Mouse (Mus musculus) forebrain, embryonic 10.5 days (tissue): ENCODE measurements at regions not wholly inside any gene's neighbourhood (a gene's known extent, or its start where the extent isn't known, plus 50 kb on each side); places are given as distances from the start of the nearest gene placed in this dataset.
A peak's percentile ranks its signal among the peaks of the same experiment; 100 is the strongest.

ENCODE experiments used
- DNase-seq: peaks from one replicate; pipeline ENCODE4 v3.0.0-alpha.2; 2017; ENCODE audit warnings: low spot score; ENCODE audit errors: extremely low spot score
- H3K27ac ChIP-seq: fragments of 300-500 bp; sonication (generic); 2 replicates; pipeline ENCODE4 v1.5.1; 2016; ENCODE audit warnings: mild to moderate bottlenecking
- H3K27me3 ChIP-seq: fragments of 300-500 bp; sonication (generic); 2 replicates; pipeline ENCODE4 v1.6.1; 2016; ENCODE audit warnings: mild to moderate bottlenecking; ENCODE audit not compliant: poor library complexity, severe bottlenecking
- H3K36me3 ChIP-seq: fragments of 300-500 bp; sonication (generic); replicated peaks from 2 replicates; pipeline ENCODE4 v1.6.1; 2016; ENCODE audit warnings: mild to moderate bottlenecking, moderate library complexity
- H3K4me1 ChIP-seq: fragments of 300-500 bp; sonication (generic); 2 replicates; pipeline ENCODE4 v1.6.1; 2016
- H3K4me3 ChIP-seq: fragments of 300-500 bp; sonication (generic); 2 replicates; pipeline ENCODE4 v1.5.1; 2016; ENCODE audit warnings: mild to moderate bottlenecking, moderate library complexity
- H3K9me3 ChIP-seq: fragments of 300-500 bp; sonication (generic); 2 replicates; pipeline ENCODE4 v1.6.1; 2016; ENCODE audit warnings: mild to moderate bottlenecking, moderate library complexity
- WGBS: fragments of 180-500 bp; shearing (Covaris S2); methylation state at CpG from one replicate; pipeline ENCODE4 v1.1.7; 2016; 5-methylcytosine and 5-hydroxymethylcytosine counted together

DNA sequence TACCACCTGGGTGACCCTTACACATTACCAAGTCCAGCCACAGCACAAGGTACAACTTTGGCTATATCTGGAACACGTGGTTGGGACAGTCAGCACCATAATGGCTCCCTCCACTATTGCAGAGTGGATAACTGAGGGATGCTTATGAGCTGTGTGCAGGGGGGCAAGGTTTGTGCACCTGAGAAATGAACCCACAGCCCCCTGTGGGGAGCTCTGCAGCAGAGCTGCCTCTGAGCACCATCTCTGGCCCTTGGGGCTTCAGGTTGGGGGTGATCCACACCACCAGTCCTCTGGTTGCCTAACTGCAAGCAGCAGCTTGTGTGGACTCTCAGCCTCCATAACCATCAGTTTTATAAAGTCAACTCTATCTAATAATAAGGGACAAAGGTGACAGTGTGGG lies 65.3 kb upstream of the Cnih3 start:
- Histone ChIP-seq H3K4me1 (peaks cover 7% of the 10 kb centered on the region), H3K27me3 (no peaks in the 10 kb centered on the region), H3K27ac (no peak overlapping the region), H3K9me3 (no peaks in the 10 kb centered on the region), H3K4me3 (no peak overlapping the region), H3K36me3 (no peaks in the 10 kb centered on the region)
- no peak for DNase-seq
- WGBS, result 69% methylated on average over 1 of the region's 1 CpGs

DNA sequence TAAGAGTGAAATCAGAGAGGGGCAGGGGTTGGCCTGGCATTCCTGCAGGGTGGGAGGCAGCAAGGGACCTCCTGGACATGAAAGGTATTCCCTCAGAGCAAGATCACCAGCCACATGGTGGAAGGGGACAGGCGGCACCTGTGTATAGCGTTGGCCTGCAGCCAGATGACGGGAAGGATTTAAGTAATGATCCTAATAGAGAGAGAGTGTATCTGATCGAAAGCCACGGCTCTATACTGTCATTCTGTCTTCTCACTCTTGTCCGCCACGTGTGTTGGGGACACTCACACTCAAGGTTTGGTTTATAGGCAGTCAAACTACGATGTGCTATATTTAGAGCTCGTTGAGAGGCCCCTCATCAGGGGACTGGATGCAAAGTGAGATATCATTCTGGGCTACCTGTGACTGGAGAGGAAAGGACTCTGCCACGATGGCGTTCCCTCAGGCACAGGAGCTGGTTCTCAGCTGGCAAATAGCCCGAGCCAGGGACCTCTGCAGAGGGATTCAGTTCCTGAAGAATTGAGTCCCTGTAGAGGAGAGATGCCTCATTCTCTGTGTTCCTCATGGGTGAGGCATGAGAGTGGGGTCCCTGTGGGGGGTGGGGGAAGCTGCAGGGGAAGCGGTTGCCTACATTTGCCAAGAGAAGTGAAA lies 62.9 kb upstream of the Cnih3 start:
- Histone ChIP-seq H3K27ac (no peak overlapping the region), H3K36me3 (no peaks in the 10 kb centered on the region), H3K4me1 (peaks cover 7% of the 10 kb centered on the region), H3K9me3 (no peaks in the 10 kb centered on the region), H3K4me3 (no peak overlapping the region), H3K27me3 (no peaks in the 10 kb centered on the region)
- 86% methylated on average over 13 of the region's 13 CpGs for WGBS
- DNase-seq, result peak; percentile 6

DNA sequence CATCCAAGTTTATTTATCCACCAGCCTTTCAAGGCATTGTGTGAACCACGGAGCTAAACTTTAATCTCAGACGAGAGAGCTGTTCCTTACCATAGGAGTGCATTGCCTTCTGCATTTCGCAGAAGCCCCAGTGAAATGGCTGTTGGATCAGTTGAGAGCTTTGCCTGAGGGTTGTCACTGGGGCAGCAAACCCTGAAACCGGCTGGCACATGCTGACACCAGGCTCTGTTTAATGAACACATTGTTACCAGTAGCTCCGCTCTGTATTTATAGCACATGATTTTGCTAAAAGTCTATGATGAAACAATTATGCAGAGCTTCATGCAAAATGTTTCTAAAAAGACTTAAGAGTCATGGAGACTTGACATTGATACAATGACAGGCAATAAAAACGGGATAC lies 61.2 kb upstream of the Cnih3 start:
- H3K4me3 ChIP-seq, result no peak overlapping the region
- no peaks in the 10 kb centered on the region for H3K36me3 ChIP-seq
- H3K27ac ChIP-seq, result no peak overlapping the region
- 70% methylated on average over 6 of the region's 6 CpGs for WGBS
- no peaks in the 10 kb centered on the region for H3K9me3 ChIP-seq
- no peak for DNase-seq
- H3K4me1 ChIP-seq, result peaks cover 7% of the 10 kb centered on the region
- no peaks in the 10 kb centered on the region for H3K27me3 ChIP-seq

DNA sequence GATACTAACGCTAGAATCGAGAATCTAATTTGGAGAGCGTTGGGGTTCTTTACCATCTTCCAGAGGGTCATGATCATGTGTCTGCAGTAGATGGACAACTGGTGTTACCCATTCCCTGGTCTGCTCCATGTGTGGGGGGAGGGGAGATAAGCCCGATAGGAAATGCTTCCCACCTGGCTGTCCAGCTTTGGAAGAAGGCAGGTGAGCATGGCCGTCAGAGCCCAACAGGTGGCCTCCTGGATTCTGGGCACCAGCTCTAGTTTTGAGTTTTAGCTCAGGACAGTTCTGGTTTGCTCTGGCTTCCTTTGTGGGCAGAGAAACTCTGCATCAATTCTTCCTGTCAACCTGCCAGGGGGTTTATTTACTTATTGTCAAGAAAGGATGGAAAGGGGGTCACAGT lies 60.5 kb upstream of the Cnih3 start:
- H3K27ac ChIP-seq, result no peak overlapping the region
- no peak for DNase-seq
- 88% methylated on average over 5 of the region's 5 CpGs for WGBS
- H3K27me3 ChIP-seq, result no peaks in the 10 kb centered on the region
- peaks cover 7% of the 10 kb centered on the region for H3K4me1 ChIP-seq
- no peaks in the 10 kb centered on the region for H3K36me3 ChIP-seq
- no peaks in the 10 kb centered on the region for H3K9me3 ChIP-seq
- H3K4me3 ChIP-seq, result no peak overlapping the region

DNA sequence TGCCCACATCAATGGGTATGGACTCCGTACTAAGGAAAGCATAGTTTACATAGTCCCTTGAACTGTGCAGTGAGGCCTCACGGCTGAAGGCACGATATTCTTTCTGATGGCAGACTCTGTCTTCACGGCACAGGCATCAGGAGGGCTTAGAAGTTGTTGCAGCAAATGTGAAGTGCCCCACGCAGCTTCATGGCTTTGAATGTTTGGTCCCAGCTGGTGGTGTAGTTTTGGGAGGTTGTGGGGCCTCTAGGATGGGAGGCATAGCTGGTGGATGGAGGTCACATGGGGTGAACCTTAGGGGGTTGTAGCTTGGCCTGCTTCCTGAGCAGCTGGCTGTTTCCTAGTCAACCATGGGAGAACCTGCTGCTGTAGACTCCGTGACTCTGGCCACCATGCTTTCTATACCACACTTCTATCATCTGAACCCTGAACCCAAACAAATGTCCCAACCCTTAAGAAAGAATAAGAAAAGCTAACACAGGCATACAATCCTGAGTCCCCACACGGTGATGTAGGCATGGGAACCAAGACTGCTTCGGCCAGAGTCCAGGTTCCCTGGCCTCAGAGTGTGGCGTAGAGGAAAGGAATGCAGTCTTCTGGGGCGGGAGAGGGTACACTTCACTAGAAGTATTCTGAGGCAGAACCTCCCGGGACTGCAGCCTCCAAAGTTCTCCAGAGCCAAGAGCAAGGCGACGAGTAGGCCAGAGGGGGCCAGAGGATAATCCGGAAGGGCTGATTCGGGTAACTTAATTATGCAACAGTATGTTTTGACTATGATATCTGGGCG lies 59.2 kb upstream of the Cnih3 start:
- DNase-seq, result no peak
- no peaks in the 10 kb centered on the region for H3K9me3 ChIP-seq
- H3K27ac ChIP-seq, result no peak overlapping the region
- H3K36me3 ChIP-seq, result no peaks in the 10 kb centered on the region
- H3K4me1 ChIP-seq, result peaks cover 7% of the 10 kb centered on the region
- H3K27me3 ChIP-seq, result no peaks in the 10 kb centered on the region
- WGBS, result 89% methylated on average over 16 of the region's 16 CpGs
- no peak overlapping the region for H3K4me3 ChIP-seq

DNA sequence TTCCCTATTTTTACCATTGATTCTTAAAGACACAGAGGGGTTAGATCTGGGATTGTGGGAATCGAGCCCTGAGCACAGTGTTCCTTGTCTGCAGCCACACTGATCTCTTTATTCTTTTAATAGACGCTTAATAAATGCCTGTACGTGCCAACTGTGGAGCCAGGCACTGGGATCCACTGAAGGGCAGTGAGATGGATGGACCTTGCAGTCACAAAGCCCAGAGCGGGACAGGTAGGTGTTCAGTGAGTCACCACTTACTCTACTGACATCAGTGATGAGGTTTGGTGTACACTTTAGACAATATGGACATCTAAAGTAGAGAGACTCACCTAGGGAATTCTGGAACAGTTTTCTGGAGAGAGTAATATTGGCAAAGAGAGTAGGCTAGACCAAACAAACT lies 56.8 kb upstream of the Cnih3 start:
- H3K27me3 ChIP-seq, result no peaks in the 10 kb centered on the region
- H3K9me3 ChIP-seq, result no peaks in the 10 kb centered on the region
- H3K27ac ChIP-seq, result no peak overlapping the region
- H3K36me3 ChIP-seq, result no peaks in the 10 kb centered on the region
- no peak for DNase-seq
- H3K4me1 ChIP-seq, result peaks cover 4% of the 10 kb centered on the region; the same call in 1 of the 2 replicates
- WGBS, result 89% methylated on average over 4 of the region's 4 CpGs
- no peak overlapping the region for H3K4me3 ChIP-seq

DNA sequence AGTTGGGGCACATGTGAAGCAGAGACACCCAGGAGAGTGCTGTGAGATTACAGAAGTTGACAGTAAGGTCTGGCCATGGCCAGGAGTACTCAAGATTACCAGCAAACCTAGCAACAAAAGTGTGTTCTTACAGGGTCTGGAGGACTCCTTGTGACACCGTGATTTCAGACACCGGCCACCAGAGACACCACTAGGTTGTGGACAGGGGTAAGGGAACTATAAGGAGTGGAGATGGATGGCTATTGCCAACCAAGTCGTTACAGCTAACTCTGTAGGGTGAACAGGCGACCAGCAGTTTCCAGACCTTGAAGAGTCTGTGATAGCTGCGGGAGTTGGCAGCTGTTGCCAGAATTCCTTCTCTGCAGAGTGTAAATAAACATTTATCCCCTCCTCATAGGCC lies 54.4 kb upstream of the Cnih3 start:
- H3K36me3 ChIP-seq, result no peaks in the 10 kb centered on the region
- peaks cover 4% of the 10 kb centered on the region; the same call in 1 of the 2 replicates for H3K4me1 ChIP-seq
- H3K4me3 ChIP-seq, result no peak overlapping the region
- H3K9me3 ChIP-seq, result no peaks in the 10 kb centered on the region
- H3K27me3 ChIP-seq, result no peaks in the 10 kb centered on the region
- no peak for DNase-seq
- 91% methylated on average over 5 of the region's 5 CpGs for WGBS
- H3K27ac ChIP-seq, result no peak overlapping the region

DNA sequence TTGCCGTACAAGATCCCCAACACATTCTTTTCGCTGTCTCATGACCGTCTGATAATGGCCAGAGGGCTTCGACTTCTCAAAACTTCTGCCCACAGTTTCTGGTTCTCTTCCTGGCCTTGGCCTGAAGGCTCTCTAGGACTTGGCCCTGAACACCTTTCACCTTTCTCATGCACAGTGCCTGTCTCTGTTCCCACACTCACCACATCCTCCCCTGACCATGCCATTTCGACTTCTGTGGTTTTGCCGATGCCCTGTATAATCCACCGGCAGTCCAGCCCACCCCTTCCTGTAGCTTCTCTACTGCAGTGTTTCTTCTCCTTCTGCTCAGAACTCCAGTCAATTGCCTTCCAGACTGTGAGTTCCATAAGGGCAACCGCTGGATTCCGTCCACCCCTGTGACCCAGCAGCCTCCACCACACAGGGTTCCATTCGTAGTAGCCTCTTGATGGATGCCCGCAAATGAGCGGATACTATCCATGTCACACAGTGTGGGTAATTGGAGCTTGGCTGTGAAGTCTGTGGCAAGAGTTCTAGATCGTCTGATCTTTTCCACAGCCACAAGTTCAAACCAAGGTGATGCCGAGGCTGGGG lies 53.3 kb upstream of the Cnih3 start:
- peaks cover 4% of the 10 kb centered on the region; the same call in 1 of the 2 replicates for H3K4me1 ChIP-seq
- H3K27me3 ChIP-seq, result no peaks in the 10 kb centered on the region
- no peaks in the 10 kb centered on the region for H3K36me3 ChIP-seq
- no peak overlapping the region for H3K27ac ChIP-seq
- DNase-seq, result no peak
- 93% methylated on average over 14 of the region's 14 CpGs for WGBS
- no peaks in the 10 kb centered on the region for H3K9me3 ChIP-seq
- H3K4me3 ChIP-seq, result no peak overlapping the region

DNA sequence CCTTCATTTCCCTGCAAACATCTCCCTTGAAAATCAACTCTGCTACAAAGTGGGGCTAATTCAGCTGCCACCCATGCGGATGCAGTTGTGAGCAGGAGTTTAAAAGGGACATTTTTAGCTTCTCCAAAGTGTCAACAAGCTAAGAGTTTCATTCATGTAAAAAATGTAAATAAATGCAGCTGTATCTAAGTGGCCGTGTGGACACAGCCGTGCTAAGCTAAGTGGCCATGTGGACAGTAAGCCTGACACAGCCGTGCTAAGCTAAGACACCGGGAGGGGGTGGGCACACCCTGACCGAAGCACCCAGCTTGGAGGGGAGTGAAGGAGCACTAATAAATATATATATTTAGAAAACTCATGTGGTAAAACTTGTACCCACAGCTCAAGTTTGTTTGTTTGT lies 52.6 kb upstream of the Cnih3 start:
- no peak overlapping the region for H3K4me3 ChIP-seq
- H3K4me1 ChIP-seq, result peaks cover 4% of the 10 kb centered on the region; the same call in 1 of the 2 replicates
- no peaks in the 10 kb centered on the region for H3K36me3 ChIP-seq
- no peak overlapping the region for H3K27ac ChIP-seq
- H3K27me3 ChIP-seq, result no peaks in the 10 kb centered on the region
- H3K9me3 ChIP-seq, result no peaks in the 10 kb centered on the region
- 93% methylated on average over 6 of the region's 6 CpGs for WGBS
- no peak for DNase-seq

DNA sequence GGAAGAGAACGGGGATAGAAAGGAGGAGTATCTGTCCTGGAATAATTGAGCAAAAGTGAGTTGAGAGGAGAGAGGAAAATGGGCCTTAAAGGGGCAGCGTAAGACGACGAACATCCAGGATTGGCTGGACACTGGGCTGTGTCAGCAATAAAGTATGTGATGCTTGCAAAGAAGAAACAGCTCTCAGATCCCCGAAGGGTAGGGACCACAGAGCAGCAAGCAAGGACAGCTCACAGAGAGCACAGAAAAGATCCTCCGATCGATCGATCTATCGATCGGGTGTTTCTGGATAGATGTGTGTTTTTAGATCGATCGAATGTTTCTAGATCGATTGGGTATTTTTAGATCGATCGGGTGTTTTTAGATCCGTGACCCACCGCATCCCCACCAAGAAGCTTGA lies 50.3 kb upstream of the Cnih3 start:
- no peaks in the 10 kb centered on the region for H3K9me3 ChIP-seq
- DNase-seq, result no peak
- H3K36me3 ChIP-seq, result no peaks in the 10 kb centered on the region
- no peak overlapping the region for H3K27ac ChIP-seq
- H3K4me1 ChIP-seq, result peaks cover 4% of the 10 kb centered on the region; the same call in 1 of the 2 replicates
- no peak overlapping the region for H3K4me3 ChIP-seq
- no peaks in the 10 kb centered on the region for H3K27me3 ChIP-seq
- 97% methylated on average over 17 of the region's 17 CpGs for WGBS
